Mouse (Mus musculus) bone marrow, adult 2 months (tissue): ENCODE results near the gene C1ql2.

Experiments
- CTCF ChIP-seq: fragments of 200-500 bp; IDR thresholded peaks from 2 replicates; pipeline ENCODE4 v1.5.1; 2011; ENCODE audit warnings: low read length, control low read depth; ENCODE audit not compliant: control insufficient read depth, insufficient read depth
- POLR2A ChIP-seq: fragments of 200-500 bp; IDR thresholded peaks from 2 replicates; pipeline ENCODE4 v1.6.1; 2011; ENCODE audit warnings: low read depth, mild to moderate bottlenecking, control low read depth, low read length, borderline replicate concordance; ENCODE audit not compliant: control insufficient read depth

- TF ChIP-seq CTCF (no peak), POLR2A (no peak)
Measured at GRCm38 (mm10) chr1:120293803-120294202, 46.6 kb upstream of the C1ql2 start.
